Mouse (Mus musculus) heart, postnatal 10 days (tissue): ENCODE measurements around the gene Shisa8. TPM values are rescaled to one million over a fixed set of nuclear protein-coding genes. Genes with fewer than 3 reads are reported as not detected.

Experiments
- DNase-seq, 2 experiments: peaks; one replicate each; pipeline ENCODE4 v3.0.0; 2021
- intact Hi-C: fragments of 180-260 bp; cut with DNase I; formaldehyde crosslinking; loops from one replicate; pipeline ENCODE4 v1.15.1; 2025
- microRNA-seq, 2 experiments: library from miRNA; unstranded; fragments of <30 nt; microRNA quantifications; one replicate each; pipeline ENCODE4 v1.2.0; 2022
- total RNA-seq, 2 experiments: library from RNA; stranded (reverse); gene quantifications; 2 replicates each; pipeline ENCODE4 v1.2.3; 2021

The Shisa8 gene
- total RNA-seq, 2 experiments from 2014 or later = 0.36 TPM; not detected in 1

DNA sequence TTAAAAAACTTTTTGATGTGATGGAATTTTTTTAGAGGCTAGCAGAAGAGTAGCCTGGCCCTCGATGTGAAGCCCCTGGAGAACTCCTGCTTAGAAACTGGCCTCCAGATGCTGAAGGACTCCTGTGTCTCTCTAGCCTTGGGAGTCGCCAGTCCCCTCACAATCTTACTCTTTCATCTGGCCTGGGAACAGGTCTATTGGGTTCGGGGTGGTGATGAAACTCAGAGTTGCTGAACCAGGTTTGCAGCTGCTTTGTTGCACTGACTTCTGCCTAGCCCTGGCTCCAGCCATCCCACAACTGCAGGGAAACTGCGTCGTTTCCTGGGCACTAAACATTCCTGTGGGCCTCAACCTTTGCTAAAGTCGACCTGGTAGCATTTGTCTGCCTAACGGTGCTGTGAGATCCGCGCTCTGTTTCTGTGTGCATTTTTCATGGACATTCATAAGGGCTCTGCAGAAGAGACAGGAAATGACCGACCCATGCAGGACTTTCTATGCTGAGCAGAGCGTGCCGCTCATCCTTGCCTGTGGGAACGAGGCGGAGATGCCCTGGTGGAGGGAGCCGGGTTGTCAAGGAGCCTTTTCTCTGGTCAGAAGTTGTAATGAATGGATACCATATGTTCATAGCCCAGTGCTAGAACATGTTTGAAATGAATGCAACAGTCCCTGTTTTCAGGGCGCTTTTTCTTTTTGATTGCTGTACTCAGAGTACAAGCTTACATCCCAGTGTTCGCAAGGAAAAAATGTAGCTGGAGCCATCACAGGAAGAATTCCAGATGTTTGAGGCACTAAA, 54.2 kb downstream of the Shisa8 start:
- DNase-seq = no peak

DNA sequence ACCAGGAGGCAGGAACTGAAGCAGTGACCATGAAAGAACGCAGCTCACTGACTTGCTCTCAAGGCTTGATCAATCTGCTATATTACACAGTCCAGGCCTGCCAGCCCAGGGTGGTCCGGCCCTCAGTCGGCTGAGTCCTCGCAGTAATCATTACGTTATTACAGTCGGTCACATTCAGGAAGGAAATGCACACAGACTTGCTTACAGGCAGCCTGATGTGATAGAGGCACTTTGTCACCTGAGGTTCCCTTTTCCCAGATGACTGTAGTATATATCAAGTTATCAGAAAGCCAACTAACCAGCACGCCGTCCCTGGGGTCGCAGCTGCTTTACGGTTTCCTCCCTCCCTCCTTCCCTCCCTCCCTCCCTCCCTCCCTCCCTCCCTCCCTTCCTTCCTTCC, 55.7 kb downstream of the Shisa8 start:
- intact Hi-C loops = no loop called here
- DNase-seq = no peak

More for the DNA sequence above, 54.2 kb downstream of the Shisa8 start:
- intact Hi-C loops = no loop called here

- no peak for DNase-seq
- intact Hi-C loops = no loop called here
These were observed 56.3 kb downstream of the Shisa8 start for GRCm38 (mm10) chr15:82156298-82156697.

Small RNA genes lying within 50 kb of the gene (microRNA-seq; reads per million reads assigned to microRNA genes)
- 3.6 to 7.6 reads per million in 2 experiments for gene Mir33

Other genes starting within 250 kb of the Shisa8 start
- gene 1700029P11Rik, start 232.3 kb downstream of the Shisa8 start, total RNA-seq = not detected
- gene Xrcc6, start 225.0 kb downstream of the Shisa8 start, total RNA-seq = 10 to 100 TPM; 22.6 to 29.3 TPM
- 10 to 100 TPM; 24.6 to 26.7 TPM for gene Desi1, start 179.0 kb downstream of the Shisa8 start, total RNA-seq
- 10 to 100 TPM; 55.3 to 57.3 TPM for gene Snu13, start 165.2 kb downstream of the Shisa8 start, total RNA-seq
- not detected for gene 4930407I10Rik, start 153.7 kb downstream of the Shisa8 start, total RNA-seq
- not detected for gene Mei1, start 142.8 kb downstream of the Shisa8 start, total RNA-seq
- 1 to 10 TPM; 5.1 to 5.5 TPM for gene Ccdc134, start 84.9 kb downstream of the Shisa8 start, total RNA-seq
- gene Srebf2, start 65.6 kb downstream of the Shisa8 start, total RNA-seq = 10 to 100 TPM; 35.1 to 38.8 TPM
- under 1 TPM; 0.27 to 0.69 TPM for gene Tnfrsf13c, start 11.6 kb upstream of the Shisa8 start, total RNA-seq
- 1 to 10 TPM; 6.6 to 7.8 TPM for gene Cenpm, start 31.9 kb upstream of the Shisa8 start, total RNA-seq
- gene 1500009C09Rik, start 39.6 kb upstream of the Shisa8 start, total RNA-seq = not detected
- 1 to 10 TPM in 1 of 2 experiments, under 1 TPM in 1; 0.57 to 1.4 TPM for gene Sept3, start 62.1 kb upstream of the Shisa8 start, total RNA-seq
- gene Wbp2nl, start 86.1 kb upstream of the Shisa8 start, total RNA-seq = not detected
- gene Naga, start 126.1 kb upstream of the Shisa8 start, total RNA-seq = 10 to 100 TPM; 46.3 to 47.5 TPM
- 1 to 10 TPM; 2.8 to 3.2 TPM for gene Pheta2, start 126.1 kb upstream of the Shisa8 start, total RNA-seq
- 100 to 1,000 TPM; 195 to 202 TPM for gene Smdt1, start 126.1 kb upstream of the Shisa8 start, total RNA-seq
- 100 to 1,000 TPM; 525 to 549 TPM for gene Ndufa6, start 141.5 kb upstream of the Shisa8 start, total RNA-seq
- gene Cyp2d22, start 167.4 kb upstream of the Shisa8 start, total RNA-seq = 10 to 100 TPM; 17.7 to 30.5 TPM
- gene Cyp2d11, start 181.2 kb upstream of the Shisa8 start, total RNA-seq = not detected
- not detected for gene Cyp2d10, start 194.4 kb upstream of the Shisa8 start, total RNA-seq
- not detected for gene Cyp2d9, start 220.6 kb upstream of the Shisa8 start, total RNA-seq